Mouse (Mus musculus): Measurements from ENCODE around the gene Crip2. TPM values are rescaled to one million over a fixed set of nuclear protein-coding genes. Genes with fewer than 3 reads are reported as not detected.

Crip2 gene
- polyA plus RNA-seq, 1 experiment from 2014 or later = 72.7 TPM

DNA sequence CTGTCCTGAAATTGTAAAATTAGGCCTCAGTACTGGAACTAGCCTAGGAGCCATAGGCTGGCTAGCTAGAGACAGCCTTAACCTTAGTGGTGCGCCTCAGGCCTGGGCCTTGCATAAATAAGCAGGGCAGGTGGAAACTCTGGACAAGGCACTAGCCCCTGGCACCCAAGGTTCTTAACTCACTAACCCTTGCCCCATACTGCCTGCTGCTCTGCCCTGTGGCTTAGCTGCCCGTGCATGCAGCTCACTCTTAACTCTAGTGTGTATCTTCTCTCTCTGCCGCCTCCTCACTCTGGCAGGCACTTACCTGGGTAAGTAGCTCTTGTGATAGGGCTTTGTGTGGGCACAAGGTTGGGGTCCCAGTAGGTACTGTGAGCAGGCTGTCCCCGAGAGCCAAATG is 5.5 kb upstream of the Crip2 start:
- Histone ChIP-seq H3K9ac (replicated peaks; ENCODE audit: low read length) (no peak overlapping the region), H3K36me3 (replicated peaks; ENCODE audit: control insufficient read depth, insufficient read depth, low read depth, low read length) (peaks cover 32% of the 10 kb centered on the region), H3K4me2 (ENCODE audit: low read depth, low read length) (no peak overlapping the region), H3K9me3 (replicated peaks; ENCODE audit: control insufficient read depth, low read length) (no peaks in the 10 kb centered on the region), H3K27ac (replicated peaks; ENCODE audit: low read depth, low read length) (no peak overlapping the region), H3K27me3 (ENCODE audit: control insufficient read depth, insufficient read depth, low read length) (no peaks in the 10 kb centered on the region; the same call in 1 of the 2 replicates), H3K4me3 (ENCODE audit: low read depth, low read length) (no peak overlapping the region), H3K4me1 (ENCODE audit: control insufficient read depth, insufficient read depth, low read length) (no peaks in the 10 kb centered on the region)
- 95% methylated on average over 4 of the region's 4 CpGs for WGBS
- DNase-seq (ENCODE audit: low spot score) (no peak), ATAC-seq (replicated peaks; ENCODE audit: insufficient number of reproducible peaks, low FRiP score, low TSS enrichment, low read depth) (no peak)

DNA sequence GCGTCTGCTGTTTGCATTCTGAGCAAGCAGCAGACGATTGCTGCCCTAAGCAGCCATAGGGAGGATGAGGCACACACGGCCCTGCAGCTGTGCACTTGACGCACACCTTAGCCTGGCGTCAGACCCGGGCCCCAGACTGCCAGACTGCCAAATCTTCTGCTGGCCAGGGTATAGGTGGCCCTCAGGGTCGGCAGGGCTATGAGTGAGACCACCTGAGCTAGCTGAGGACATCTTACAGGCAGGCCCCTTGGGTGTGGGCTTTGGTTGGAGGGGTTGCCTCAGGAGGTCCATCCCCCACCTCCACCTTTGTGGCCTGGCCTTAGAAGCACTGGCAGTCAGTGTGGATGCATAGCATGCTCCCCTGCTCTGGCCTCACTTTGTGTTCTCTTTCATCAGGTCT is 4.6 kb upstream of the Crip2 start:
- no peak overlapping the region for H3K9ac ChIP-seq (replicated peaks; ENCODE audit: low read length)
- H3K4me1 ChIP-seq (ENCODE audit: control insufficient read depth, insufficient read depth, low read length) = 0 out of 2 replicates have a peak, but pooled peaks cover 3% of the 10 kb centered on the region
- H3K4me2 ChIP-seq (ENCODE audit: low read depth, low read length) = no peak overlapping the region
- no peaks in the 10 kb centered on the region; the same call in 1 of the 2 replicates for H3K27me3 ChIP-seq (ENCODE audit: control insufficient read depth, insufficient read depth, low read length)
- DNase-seq (ENCODE audit: low spot score) (no peak), ATAC-seq (replicated peaks; ENCODE audit: insufficient number of reproducible peaks, low FRiP score, low TSS enrichment, low read depth) (no peak)
- WGBS = 90% methylated on average over 7 of the region's 7 CpGs
- H3K9me3 ChIP-seq (replicated peaks; ENCODE audit: control insufficient read depth, low read length) = no peaks in the 10 kb centered on the region
- H3K4me3 ChIP-seq (ENCODE audit: low read depth, low read length) = no peak overlapping the region
- no peak overlapping the region for H3K27ac ChIP-seq (replicated peaks; ENCODE audit: low read depth, low read length)
- peaks cover 32% of the 10 kb centered on the region for H3K36me3 ChIP-seq (replicated peaks; ENCODE audit: control insufficient read depth, insufficient read depth, low read depth, low read length)

DNA sequence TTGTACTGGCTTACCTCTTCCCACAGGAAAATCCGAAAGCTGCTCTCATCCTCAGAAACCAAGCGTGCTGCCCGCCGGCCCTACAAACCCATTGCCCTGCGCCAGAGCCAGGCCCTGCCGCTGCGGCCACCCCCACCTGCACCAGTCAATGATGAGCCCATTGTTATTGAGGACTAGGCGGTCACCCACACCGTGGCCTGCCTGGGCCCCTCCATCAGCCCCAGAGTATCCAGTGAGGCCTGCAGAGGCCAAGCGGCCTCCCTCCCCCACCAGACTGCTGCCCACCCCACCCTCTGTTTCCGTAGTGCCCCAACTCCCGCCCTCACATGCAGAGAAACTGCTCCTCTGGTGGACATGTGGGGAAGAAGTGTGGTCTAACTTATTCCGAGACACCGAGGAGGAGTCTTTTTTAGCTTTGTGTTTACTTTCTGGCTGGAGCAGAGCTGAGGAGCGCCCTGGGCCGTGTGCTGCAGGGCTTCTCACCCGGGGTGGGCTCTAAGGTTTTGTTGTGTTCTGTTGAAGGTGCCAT is 3.5 kb upstream of the Crip2 start:
- Histone ChIP-seq H3K27ac (replicated peaks; ENCODE audit: low read depth, low read length) (no peak overlapping the region), H3K36me3 (replicated peaks; ENCODE audit: control insufficient read depth, insufficient read depth, low read depth, low read length) (peaks cover 31% of the 10 kb centered on the region), H3K9me3 (replicated peaks; ENCODE audit: control insufficient read depth, low read length) (no peaks in the 10 kb centered on the region), H3K27me3 (ENCODE audit: control insufficient read depth, insufficient read depth, low read length) (peaks cover 7% of the 10 kb centered on the region), H3K4me3 (ENCODE audit: low read depth, low read length) (no peak overlapping the region), H3K4me2 (ENCODE audit: low read depth, low read length) (no peak overlapping the region), H3K4me1 (ENCODE audit: control insufficient read depth, insufficient read depth, low read length) (0 out of 2 replicates have a peak, but pooled peaks cover 3% of the 10 kb centered on the region), H3K9ac (replicated peaks; ENCODE audit: low read length) (no peak overlapping the region)
- DNase-seq (ENCODE audit: low spot score) (no peak), ATAC-seq (replicated peaks; ENCODE audit: insufficient number of reproducible peaks, low FRiP score, low TSS enrichment, low read depth) (no peak)
- WGBS = 91% methylated on average over 17 of the region's 17 CpGs

DNA sequence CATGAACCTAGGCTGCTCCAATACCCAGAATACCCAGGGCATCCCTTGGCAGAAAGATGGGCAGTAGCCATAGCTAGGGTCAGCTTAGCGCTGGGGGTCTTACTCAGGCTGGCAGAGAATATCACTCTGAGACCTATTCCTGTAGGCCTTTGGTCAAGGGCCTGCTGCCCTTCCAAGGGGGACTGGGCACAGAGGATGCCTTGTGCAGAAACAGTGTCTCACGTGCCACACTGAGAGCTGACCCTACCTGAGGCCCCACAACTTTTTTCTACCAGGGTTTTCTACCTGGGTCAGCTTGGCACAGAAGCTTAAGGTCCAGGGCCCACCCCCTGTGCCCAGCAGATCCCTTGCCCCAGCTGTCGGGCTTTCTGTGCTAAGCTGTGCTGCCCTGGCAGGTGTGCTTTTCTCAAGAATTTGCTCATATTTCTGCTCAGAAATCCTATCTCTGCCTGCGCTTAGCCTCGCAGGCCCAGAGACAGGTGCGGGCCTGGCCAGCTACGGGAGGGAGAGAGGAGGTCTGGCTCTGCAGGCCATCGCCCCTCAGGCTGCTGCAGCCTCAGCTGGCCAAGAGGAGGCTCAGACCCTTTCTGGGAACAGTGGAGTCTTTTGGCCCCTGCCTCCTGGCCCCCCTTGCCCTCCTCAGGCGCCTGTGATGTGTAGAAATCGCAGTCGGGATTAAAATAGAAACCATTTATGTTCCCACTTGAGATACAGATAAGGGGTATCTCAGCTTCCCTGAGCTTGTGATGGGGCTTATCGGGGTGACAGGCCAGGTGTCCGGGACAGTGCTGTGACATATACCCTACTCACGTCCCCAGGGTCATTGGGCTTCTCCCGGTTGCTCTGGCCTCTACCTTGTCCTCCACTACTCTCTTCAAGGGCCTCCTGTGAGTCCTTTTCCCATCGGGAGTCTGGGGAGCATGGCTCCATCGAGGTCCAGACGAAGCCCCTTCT is 2.5 kb upstream of the Crip2 start:
- DNase-seq (ENCODE audit: low spot score) (no peak), ATAC-seq (replicated peaks; ENCODE audit: insufficient number of reproducible peaks, low FRiP score, low TSS enrichment, low read depth) (no peak)
- H3K9ac ChIP-seq (replicated peaks; ENCODE audit: low read length) = no peak overlapping the region
- peaks cover 22% of the 10 kb centered on the region for H3K36me3 ChIP-seq (replicated peaks; ENCODE audit: control insufficient read depth, insufficient read depth, low read depth, low read length)
- no peaks in the 10 kb centered on the region for H3K9me3 ChIP-seq (replicated peaks; ENCODE audit: control insufficient read depth, low read length)
- WGBS = 88% methylated on average over 18 of the region's 18 CpGs
- H3K4me2 ChIP-seq (ENCODE audit: low read depth, low read length) = no peak overlapping the region
- H3K4me1 ChIP-seq (ENCODE audit: control insufficient read depth, insufficient read depth, low read length) = peaks cover 7% of the 10 kb centered on the region; the same call in 1 of the 2 replicates
- H3K27me3 ChIP-seq (ENCODE audit: control insufficient read depth, insufficient read depth, low read length) = peaks cover 12% of the 10 kb centered on the region
- no peak overlapping the region for H3K27ac ChIP-seq (replicated peaks; ENCODE audit: low read depth, low read length)
- H3K4me3 ChIP-seq (ENCODE audit: low read depth, low read length) = no peak overlapping the region

DNA sequence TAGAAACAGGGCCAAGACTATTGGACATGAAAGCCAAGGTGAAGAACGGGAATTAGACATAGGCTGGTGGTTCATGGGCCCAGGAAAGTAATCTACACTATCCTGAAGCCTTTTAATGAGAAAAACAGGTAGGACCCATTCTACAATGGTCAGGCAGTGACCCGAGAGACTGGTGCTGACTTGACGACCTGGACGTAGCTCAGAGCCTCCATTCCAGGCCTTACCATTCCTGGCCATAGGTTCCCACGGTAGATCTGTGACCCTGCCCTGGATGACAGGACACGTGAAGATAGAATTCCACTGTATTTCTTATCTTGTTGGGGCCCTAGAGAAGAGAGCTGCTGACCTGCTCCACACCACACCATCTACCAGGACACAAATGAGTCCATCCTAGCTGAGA is 1.7 kb upstream of the Crip2 start:
- Histone ChIP-seq H3K4me3 (ENCODE audit: low read depth, low read length) (no peak overlapping the region), H3K27ac (replicated peaks; ENCODE audit: low read depth, low read length) (no peak overlapping the region), H3K4me1 (ENCODE audit: control insufficient read depth, insufficient read depth, low read length) (peaks cover 7% of the 10 kb centered on the region)

DNA sequence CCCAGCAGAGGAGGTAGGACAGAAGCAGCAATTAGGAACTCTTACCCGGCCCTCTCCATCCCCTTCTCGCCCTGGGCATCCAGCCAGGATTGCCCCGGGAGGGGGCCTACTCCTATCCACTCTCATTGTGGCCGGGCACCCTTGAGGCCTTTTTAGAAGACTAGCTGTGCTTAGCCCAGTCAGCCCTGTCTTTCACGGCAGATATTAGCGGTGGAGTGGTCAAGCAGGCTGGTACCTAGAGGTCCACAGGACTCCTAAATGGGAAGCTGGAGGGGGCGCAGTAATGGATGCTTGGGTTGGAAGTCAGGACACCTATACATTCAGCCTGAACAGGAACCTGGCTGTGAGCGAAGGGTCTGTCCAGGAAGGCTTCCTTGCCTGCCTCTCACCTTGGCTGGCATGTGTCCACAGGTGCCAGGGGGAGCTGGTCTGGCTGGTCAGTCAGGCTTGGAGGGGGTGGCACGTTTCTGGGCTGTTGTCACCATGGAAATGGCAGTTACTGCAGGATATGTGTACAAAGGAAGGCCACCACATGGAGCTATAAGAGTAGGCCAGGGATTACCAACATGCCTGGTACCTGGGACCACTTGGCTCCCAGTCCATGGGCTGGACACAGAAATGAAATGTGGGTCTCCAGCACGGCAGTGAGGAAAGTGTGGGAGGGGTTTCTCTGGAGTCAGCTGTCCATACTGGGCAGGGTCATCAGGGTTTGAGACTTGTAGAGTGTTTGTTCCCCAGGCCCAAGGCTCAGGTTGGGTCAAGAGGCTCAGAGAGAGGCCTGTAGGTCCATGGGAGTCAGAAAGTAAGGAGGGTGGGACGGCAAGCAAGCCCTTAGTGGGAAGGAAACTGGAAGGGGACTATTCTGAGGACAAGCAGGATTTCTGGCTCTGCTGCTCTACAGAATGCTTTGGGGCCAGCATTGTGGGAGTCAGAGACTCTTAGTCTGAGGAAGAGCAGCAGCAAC is 853 bp upstream of the Crip2 start:
- Histone ChIP-seq H3K4me3 (ENCODE audit: low read depth, low read length) (peak overlapping the region; percentile 43), H3K4me2 (ENCODE audit: low read depth, low read length) (peak overlapping the region; percentile 79), H3K9me3 (replicated peaks; ENCODE audit: control insufficient read depth, low read length) (no peaks in the 10 kb centered on the region), H3K9ac (replicated peaks; ENCODE audit: low read length) (peak overlapping the region; percentile 4), H3K27me3 (ENCODE audit: control insufficient read depth, insufficient read depth, low read length) (peaks cover 14% of the 10 kb centered on the region), H3K27ac (replicated peaks; ENCODE audit: low read depth, low read length) (peak overlapping the region; percentile 47; the same call in 1 of the 2 replicates), H3K4me1 (ENCODE audit: control insufficient read depth, insufficient read depth, low read length) (peaks cover 7% of the 10 kb centered on the region), H3K36me3 (replicated peaks; ENCODE audit: control insufficient read depth, insufficient read depth, low read depth, low read length) (peaks cover 19% of the 10 kb centered on the region)
- no peak for ATAC-seq (replicated peaks; ENCODE audit: insufficient number of reproducible peaks, low FRiP score, low TSS enrichment, low read depth)
- 41% methylated on average over 11 of the region's 11 CpGs for WGBS
- no peak for DNase-seq (ENCODE audit: low spot score)

More for the DNA sequence above, 1.7 kb upstream of the Crip2 start:
- no peak for DNase-seq (ENCODE audit: low spot score)
- no peak for ATAC-seq (replicated peaks; ENCODE audit: insufficient number of reproducible peaks, low FRiP score, low TSS enrichment, low read depth)
- Histone ChIP-seq H3K36me3 (replicated peaks; ENCODE audit: control insufficient read depth, insufficient read depth, low read depth, low read length) (peaks cover 21% of the 10 kb centered on the region), H3K9ac (replicated peaks; ENCODE audit: low read length) (no peak overlapping the region), H3K27me3 (ENCODE audit: control insufficient read depth, insufficient read depth, low read length) (peaks cover 14% of the 10 kb centered on the region), H3K4me2 (ENCODE audit: low read depth, low read length) (no peak overlapping the region), H3K9me3 (replicated peaks; ENCODE audit: control insufficient read depth, low read length) (no peaks in the 10 kb centered on the region)
- WGBS = 79% methylated on average over 6 of the region's 6 CpGs

DNA sequence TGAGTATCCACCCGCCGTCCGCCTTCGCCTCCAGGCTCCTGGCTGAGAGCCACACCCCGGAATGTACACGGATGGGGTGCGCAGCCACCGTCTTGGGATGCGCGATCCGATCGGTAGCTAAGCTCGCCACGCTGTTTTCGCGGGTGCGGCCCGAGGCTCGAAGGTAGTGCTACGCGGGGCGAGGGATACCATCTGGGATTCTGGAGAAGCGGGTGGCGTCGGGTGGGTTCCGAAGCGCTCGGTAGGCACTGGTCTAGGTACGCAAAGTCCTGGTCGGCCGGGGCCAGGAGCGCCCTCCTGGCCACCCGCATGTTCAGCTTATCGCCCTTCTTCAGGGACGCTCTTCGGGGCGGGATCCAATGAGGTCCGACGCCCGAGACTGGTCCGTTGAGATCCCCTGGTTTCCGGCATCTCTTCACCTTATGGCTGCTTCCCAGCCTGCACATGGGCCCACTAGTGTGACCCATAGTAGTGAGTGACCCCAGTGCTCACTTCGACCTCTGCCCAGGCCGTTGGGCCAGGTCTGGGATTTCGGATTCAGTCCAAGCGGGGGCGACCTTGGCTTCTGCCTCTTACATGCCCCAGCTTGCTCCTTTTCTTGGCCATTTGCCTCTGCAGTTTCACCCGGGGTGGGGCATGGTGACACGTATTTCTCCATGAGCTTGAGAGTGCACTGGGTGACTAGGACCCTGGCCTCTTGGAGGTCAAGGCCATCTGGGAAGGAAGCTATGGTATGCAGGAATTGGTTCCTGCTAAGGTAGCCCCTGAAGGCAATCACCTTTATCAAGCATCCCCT is 778 bp downstream of the Crip2 start:
- ATAC-seq (replicated peaks; ENCODE audit: insufficient number of reproducible peaks, low FRiP score, low TSS enrichment, low read depth) = peak; percentile 2
- Histone ChIP-seq H3K36me3 (replicated peaks; ENCODE audit: control insufficient read depth, insufficient read depth, low read depth, low read length) (peaks cover 9% of the 10 kb centered on the region), H3K4me2 (ENCODE audit: low read depth, low read length) (peak overlapping the region; percentile 79), H3K9ac (replicated peaks; ENCODE audit: low read length) (peak overlapping the region; percentile 4; the same call in 1 of the 2 replicates), H3K4me3 (ENCODE audit: low read depth, low read length) (peak overlapping the region; percentile 43), H3K27me3 (ENCODE audit: control insufficient read depth, insufficient read depth, low read length) (peaks cover 14% of the 10 kb centered on the region), H3K27ac (replicated peaks; ENCODE audit: low read depth, low read length) (no peak overlapping the region), H3K9me3 (replicated peaks; ENCODE audit: control insufficient read depth, low read length) (no peaks in the 10 kb centered on the region), H3K4me1 (ENCODE audit: control insufficient read depth, insufficient read depth, low read length) (peaks cover 7% of the 10 kb centered on the region)
- 3% methylated on average over 49 of the region's 49 CpGs for WGBS
- DNase-seq (ENCODE audit: low spot score) = no peak

Measured in embryonic facial prominence, embryonic 11.5 days (tissue).